ENCODE assay signal across 8 mouse cellular contexts in the genomic region with DNA sequence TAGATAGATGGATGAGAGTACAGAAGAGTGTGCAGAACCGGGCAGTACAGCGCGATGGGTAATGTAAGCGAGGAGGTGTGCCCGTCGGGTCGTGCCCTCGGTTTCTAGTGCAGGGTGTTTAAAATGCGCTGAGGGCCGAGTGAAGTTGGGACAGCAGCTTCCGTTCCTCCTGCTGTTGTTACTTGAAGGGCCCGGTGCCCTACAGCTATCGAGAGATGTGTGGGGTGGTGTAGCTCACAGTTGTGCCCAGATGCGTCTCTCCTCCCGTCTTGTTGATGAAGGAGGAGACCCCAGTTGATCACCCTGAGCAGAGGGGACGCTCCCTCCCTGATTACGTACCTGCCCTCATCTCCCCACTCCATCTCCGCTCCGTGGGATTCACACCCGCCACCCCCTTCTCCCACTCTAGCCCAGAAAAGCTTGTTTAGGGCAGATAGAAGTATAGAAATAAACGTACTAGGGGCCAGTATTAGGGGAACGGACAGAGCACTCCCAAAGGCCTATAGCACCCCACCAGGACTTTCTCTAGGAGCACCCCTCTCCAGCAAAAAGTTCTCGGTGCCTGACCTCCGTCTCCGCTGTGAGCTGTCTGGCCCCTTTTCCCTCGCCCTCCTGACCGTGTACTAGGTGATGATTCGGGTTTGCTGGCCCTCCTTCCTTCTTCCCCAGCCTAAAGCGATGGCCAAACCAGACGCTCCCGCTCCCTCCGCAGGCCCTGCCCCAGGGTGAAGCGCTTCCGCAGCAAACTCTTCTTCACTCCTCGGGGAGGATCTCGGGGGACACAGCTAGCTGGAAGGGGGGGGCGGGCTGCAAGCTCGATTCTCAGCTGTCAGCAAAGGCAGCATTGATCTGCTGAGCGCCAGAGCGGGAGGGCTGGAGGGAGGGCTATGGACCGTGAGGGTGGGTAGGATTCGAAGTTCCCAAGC. TPM values are rescaled to one million over a fixed set of nuclear protein-coding genes. Genes with fewer than 3 reads are reported as not detected.
DNase-seq lines count a peak whose midpoint lies in the region; ATAC-seq and TF ChIP-seq lines count a peak whose summit lies in the region.

A gene (minus strand): TSS at position 672 of the 926 bp plus-strand sequence.

- peak within 1 kb of the TSS; percentile 70 for H3K4me3 ChIP-seq in lung, embryonic 16.5 days (ENCODE audit: low read length)
- peak within 1 kb of the TSS; percentile 65 for H3K4me3 ChIP-seq in forebrain, postnatal 0 days (ENCODE audit: low read depth, low read length)
- H3K4me3 ChIP-seq in limb, embryonic 15.5 days = peak within 1 kb of the TSS; percentile 67
- H3K4me3 ChIP-seq in stomach, embryonic 15.5 days (replicated peaks) = peak within 1 kb of the TSS; percentile 65

- H3K4me2 ChIP-seq in lung, embryonic 16.5 days (ENCODE audit: low read depth, low read length) = peak within 1 kb of the TSS; percentile 100
- H3K4me2 ChIP-seq in forebrain, postnatal 0 days (ENCODE audit: low read depth) = peak within 1 kb of the TSS; percentile 100
- peak within 1 kb of the TSS; percentile 100 for H3K4me2 ChIP-seq in limb, embryonic 15.5 days
- peak within 1 kb of the TSS; percentile 100 for H3K4me2 ChIP-seq in stomach, embryonic 15.5 days

- peaks cover 9% of the 10 kb centered on the region; the same call in 1 of the 2 replicates for H3K4me1 ChIP-seq in lung, embryonic 16.5 days (replicated peaks; ENCODE audit: control insufficient read depth, insufficient read depth, low read length)
- no peaks in the 10 kb centered on the region for H3K4me1 ChIP-seq in forebrain, postnatal 0 days (ENCODE audit: insufficient read depth)
- H3K4me1 ChIP-seq in limb, embryonic 15.5 days = peaks cover 26% of the 10 kb centered on the region
- peaks cover 23% of the 10 kb centered on the region for H3K4me1 ChIP-seq in stomach, embryonic 15.5 days

- no peak within 1 kb of the TSS for H3K27ac ChIP-seq in lung, embryonic 16.5 days (ENCODE audit: low read length)
- no peak within 1 kb of the TSS for H3K27ac ChIP-seq in forebrain, postnatal 0 days (ENCODE audit: low read depth, low read length)
- H3K27ac ChIP-seq in limb, embryonic 15.5 days = no peak within 1 kb of the TSS
- no peak within 1 kb of the TSS for H3K27ac ChIP-seq in stomach, embryonic 15.5 days

- no peaks in the 10 kb centered on the region for H3K9me3 ChIP-seq in lung, embryonic 16.5 days (ENCODE audit: control insufficient read depth, low read length)
- no peaks in the 10 kb centered on the region for H3K9me3 ChIP-seq in forebrain, postnatal 0 days (ENCODE audit: low read length)
- H3K9me3 ChIP-seq in limb, embryonic 15.5 days = no peaks in the 10 kb centered on the region
- no peaks in the 10 kb centered on the region for H3K9me3 ChIP-seq in stomach, embryonic 15.5 days

- WGBS in lung, embryonic 16.5 days = 4% methylated on average over 42 of the region's 42 CpGs
- WGBS in forebrain, postnatal 0 days = 5% methylated on average over 42 of the region's 42 CpGs
- WGBS in limb, embryonic 15.5 days = 4% methylated on average over 42 of the region's 42 CpGs
- 5% methylated on average over 42 of the region's 42 CpGs for WGBS in stomach, embryonic 15.5 days

- TF ChIP-seq CTCF in forebrain, postnatal 0 days (IDR thresholded peaks at IDR 0.05; ENCODE audit: low read depth) = no peak

- no peak for ATAC-seq in lung, embryonic 16.5 days (ENCODE audit: low read depth)
- no peak for ATAC-seq in forebrain, postnatal 0 days
- ATAC-seq in limb, embryonic 15.5 days (ENCODE audit: insufficient number of reproducible peaks, low FRiP score, low TSS enrichment, low read depth) = no peak
- ATAC-seq in stomach, embryonic 15.5 days (ENCODE audit: insufficient read depth, low FRiP score, low read depth) = no peak

- peaks cover 44% of the 10 kb centered on the region for H3K27me3 ChIP-seq in lung, embryonic 16.5 days (ENCODE audit: control insufficient read depth, insufficient read depth, low read depth, low read length)
- H3K27me3 ChIP-seq in forebrain, postnatal 0 days (ENCODE audit: insufficient read depth, low read length) = peaks cover 30% of the 10 kb centered on the region
- peaks cover 77% of the 10 kb centered on the region for H3K27me3 ChIP-seq in limb, embryonic 15.5 days
- H3K27me3 ChIP-seq in stomach, embryonic 15.5 days (replicated peaks) = peaks cover 56% of the 10 kb centered on the region

- no peaks in the 10 kb centered on the region for H3K36me3 ChIP-seq in lung, embryonic 16.5 days (ENCODE audit: control insufficient read depth, insufficient read depth, low read length)
- no peaks in the 10 kb centered on the region for H3K36me3 ChIP-seq in forebrain, postnatal 0 days (ENCODE audit: insufficient read depth)
- H3K36me3 ChIP-seq in limb, embryonic 15.5 days = no peaks in the 10 kb centered on the region
- no peaks in the 10 kb centered on the region for H3K36me3 ChIP-seq in stomach, embryonic 15.5 days

- DNase-seq in lung, adult 18-20 months = no peak
- DNase-seq in forebrain, postnatal 0 days = no peak
- no peak for DNase-seq in urinary bladder, postnatal 14 days (ENCODE audit: low spot score)
- DNase-seq in layer of hippocampus, adult 8-10 months (ENCODE audit: low spot score in 2 of 2) = no peak
- no peak for DNase-seq in left cerebral cortex, adult 11 months (ENCODE audit: low spot score)

- peak within 1 kb of the TSS; percentile 67 for H3K9ac ChIP-seq in lung, embryonic 16.5 days (ENCODE audit: low read length)
- peak within 1 kb of the TSS; percentile 57 for H3K9ac ChIP-seq in forebrain, postnatal 0 days
- H3K9ac ChIP-seq in limb, embryonic 15.5 days = peak within 1 kb of the TSS; percentile 28; the same call in 1 of the 2 replicates
- peak within 1 kb of the TSS; percentile 19; the same call in 1 of the 2 replicates for H3K9ac ChIP-seq in stomach, embryonic 15.5 days

RNA-seq across cellular contexts. Expression of the gene that starts here (rescaled TPM):
- 4.7 and 5.1 TPM in 2 replicates for polyA plus RNA-seq in lung, embryonic 16.5 days (2015; fragmentation: Nextera tagmentation; extraction: Ambion mirVana)
- total RNA-seq in forebrain, postnatal 0 days (2014; rRNA removed) = 10.9 and 11.9 TPM in 2 replicates
- polyA plus RNA-seq in forebrain, postnatal 0 days (2015; fragmentation: Nextera tagmentation; extraction: Ambion mirVana) = 7.1 and 7.5 TPM in 2 replicates
- polyA plus RNA-seq in limb, embryonic 15.5 days (2015; fragmentation: Nextera tagmentation; extraction: Ambion mirVana) = 3.9 and 4.6 TPM in 2 replicates
- polyA plus RNA-seq in stomach, embryonic 15.5 days (2015; fragmentation: Nextera tagmentation; extraction: Ambion mirVana) = 2.6 and 2.9 TPM in 2 replicates
- total RNA-seq in layer of hippocampus, adult 8-10 months (2022) = 1 to 10 TPM; 3.8 to 4.8 (median 4.3) TPM
